8 mouse cellular contexts compared by ENCODE assay signal in the genomic region with DNA sequence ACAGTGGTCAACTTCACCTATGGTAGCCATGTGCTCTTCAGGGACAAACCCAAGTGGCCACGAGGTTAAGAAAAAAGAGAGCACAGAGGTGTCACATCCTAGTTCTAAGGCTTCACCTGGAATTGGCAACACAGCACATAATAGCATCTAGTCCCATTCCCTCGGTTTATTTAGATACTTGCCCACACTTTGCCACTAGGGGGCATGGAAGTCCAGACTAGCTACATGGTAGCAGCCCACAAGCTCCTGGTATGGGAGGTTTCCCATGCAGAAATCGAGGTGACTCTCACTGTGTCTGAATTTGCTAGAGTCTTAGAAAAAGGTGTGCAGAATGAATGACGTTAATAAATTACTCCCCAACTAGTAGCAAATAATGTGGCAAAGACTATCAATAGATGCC. TPM values are rescaled to one million over a fixed set of nuclear protein-coding genes. Genes with fewer than 3 reads are reported as not detected.
DNase-seq lines count a peak whose midpoint lies in the region; ATAC-seq lines count a peak whose summit lies in the region.
"Had no signal": no experiment of that assay in that cellular context is flagged by ENCODE, and none has a peak within 500 bp of the region (broad histone marks: within the 10 kb centered on the region; RNA-seq: fewer than 3 reads in every experiment).

No protein-coding gene starts in this region.

- no peak overlapping the region for H3K4me3 ChIP-seq in forebrain, embryonic 15.5 days
- no peak overlapping the region for H3K4me3 ChIP-seq in hindbrain, embryonic 13.5 days
- H3K4me3 ChIP-seq: limb, embryonic 15.5 days had no signal

- no peak overlapping the region for H3K9ac ChIP-seq in forebrain, embryonic 15.5 days (replicated peaks)
- no peak overlapping the region for H3K9ac ChIP-seq in hindbrain, embryonic 13.5 days
- H3K9ac ChIP-seq: limb, embryonic 15.5 days had no signal

- H3K36me3 ChIP-seq in forebrain, embryonic 15.5 days: 0 out of 2 replicates have a peak, but pooled peaks cover 2% of the 10 kb centered on the region
- H3K36me3 ChIP-seq in hindbrain, embryonic 13.5 days: peaks cover 2% of the 10 kb centered on the region; the same call in 1 of the 2 replicates

- peak; percentile 46 for DNase-seq in Muller cell, postnatal 12 days (ENCODE audit: inconsistent ontology term)
- DNase-seq in c-Kit-positive CD71-negative TER-119-negative erythroid progenitor cells, embryonic 14.5 days (ENCODE audit: low read depth): peak; percentile 66
- peak; percentile 72 to 83 for DNase-seq in layer of hippocampus, postnatal 10 days (ENCODE audit: low spot score in 2 of 2)
- DNase-seq in lung, postnatal 10 days: peak; percentile 90
- peak; percentile 83 to 87 for DNase-seq in right cerebral cortex, adult 2 months (ENCODE audit: low spot score in 2 of 2)

- H3K27me3 ChIP-seq in forebrain, embryonic 15.5 days: no peaks in the 10 kb centered on the region
- no peaks in the 10 kb centered on the region for H3K27me3 ChIP-seq in hindbrain, embryonic 13.5 days
- H3K27me3 ChIP-seq: limb, embryonic 15.5 days had no signal

- no peaks in the 10 kb centered on the region for H3K4me1 ChIP-seq in forebrain, embryonic 15.5 days
- H3K4me1 ChIP-seq in hindbrain, embryonic 13.5 days (replicated peaks): 0 out of 2 replicates have a peak, but pooled peaks cover 5% of the 10 kb centered on the region
- H3K4me1 ChIP-seq: limb, embryonic 15.5 days had no signal

- ATAC-seq in forebrain, embryonic 15.5 days (replicated peaks): peak; percentile 63
- peak; percentile 72; the same call in 1 of the 2 replicates for ATAC-seq in hindbrain, embryonic 13.5 days (ENCODE audit: low FRiP score)

- H3K9me3 ChIP-seq in forebrain, embryonic 15.5 days: no peaks in the 10 kb centered on the region
- no peaks in the 10 kb centered on the region for H3K9me3 ChIP-seq in hindbrain, embryonic 13.5 days
- H3K9me3 ChIP-seq: limb, embryonic 15.5 days had no signal

- H3K4me2 ChIP-seq in forebrain, embryonic 15.5 days (replicated peaks): no peak overlapping the region
- H3K4me2 ChIP-seq in hindbrain, embryonic 13.5 days: no peak overlapping the region
- H3K4me2 ChIP-seq: limb, embryonic 15.5 days had no signal

- H3K27ac ChIP-seq in forebrain, embryonic 15.5 days (replicated peaks): no peak overlapping the region
- no peak overlapping the region for H3K27ac ChIP-seq in hindbrain, embryonic 13.5 days
- H3K27ac ChIP-seq: limb, embryonic 15.5 days had no signal

- WGBS in forebrain, embryonic 15.5 days: 15% methylated on average over 4 of the region's 4 CpGs
- 20% methylated on average over 4 of the region's 4 CpGs for WGBS in hindbrain, embryonic 13.5 days

RNA-seq across cellular contexts. Expression of gene Tmem97, which starts 9.9 kb away (rescaled TPM):
- 30.4 and 35.2 TPM in 2 replicates for polyA plus RNA-seq in forebrain, embryonic 15.5 days (2015; fragmentation: Nextera tagmentation; extraction: Ambion mirVana)
- polyA plus RNA-seq in hindbrain, embryonic 13.5 days (2015; fragmentation: Nextera tagmentation; extraction: Ambion mirVana): 28.5 and 30.5 TPM in 2 replicates
- 10 to 100 TPM; 21.7 to 22.8 TPM for total RNA-seq in layer of hippocampus, postnatal 10 days (2021)

RNA-seq across cellular contexts. Expression of gene Ift20, which starts 24.3 kb away (rescaled TPM):
- polyA plus RNA-seq in forebrain, embryonic 15.5 days (2015; fragmentation: Nextera tagmentation; extraction: Ambion mirVana): 112 and 113 TPM in 2 replicates
- polyA plus RNA-seq in hindbrain, embryonic 13.5 days (2015; fragmentation: Nextera tagmentation; extraction: Ambion mirVana): 118 and 124 TPM in 2 replicates
- total RNA-seq in layer of hippocampus, postnatal 10 days (2021): 10 to 100 TPM; 74.0 to 76.6 TPM

RNA-seq across cellular contexts. Expression of gene Tnfaip1, which starts 24.3 kb away (rescaled TPM):
- 66.8 and 67.1 TPM in 2 replicates for polyA plus RNA-seq in forebrain, embryonic 15.5 days (2015; fragmentation: Nextera tagmentation; extraction: Ambion mirVana)
- 51.9 and 52.4 TPM in 2 replicates for polyA plus RNA-seq in hindbrain, embryonic 13.5 days (2015; fragmentation: Nextera tagmentation; extraction: Ambion mirVana)
- total RNA-seq in layer of hippocampus, postnatal 10 days (2021): 10 to 100 TPM; 46.3 to 47.5 TPM

RNA-seq across cellular contexts. Expression of gene Poldip2, which starts 48.5 kb away (rescaled TPM):
- polyA plus RNA-seq in forebrain, embryonic 15.5 days (2015; fragmentation: Nextera tagmentation; extraction: Ambion mirVana): 205 and 217 TPM in 2 replicates
- 185 and 190 TPM in 2 replicates for polyA plus RNA-seq in hindbrain, embryonic 13.5 days (2015; fragmentation: Nextera tagmentation; extraction: Ambion mirVana)
- total RNA-seq in layer of hippocampus, postnatal 10 days (2021): 100 to 1,000 TPM; 116 to 126 TPM

RNA-seq across cellular contexts. Expression of gene Tmem199, which starts 48.5 kb away (rescaled TPM):
- 86.1 and 86.7 TPM in 2 replicates for polyA plus RNA-seq in forebrain, embryonic 15.5 days (2015; fragmentation: Nextera tagmentation; extraction: Ambion mirVana)
- 93.6 and 101 TPM in 2 replicates for polyA plus RNA-seq in hindbrain, embryonic 13.5 days (2015; fragmentation: Nextera tagmentation; extraction: Ambion mirVana)
- 10 to 100 TPM; 34.2 to 40.6 TPM for total RNA-seq in layer of hippocampus, postnatal 10 days (2021)
